Mouse (Mus musculus): ENCODE data around the gene H2afx. TPM values are rescaled to one million over a fixed set of nuclear protein-coding genes. Genes with fewer than 3 reads are reported as not detected.

Gene H2afx
- polyA plus RNA-seq, 1 experiment from 2014 or later: 121 TPM

DNA sequence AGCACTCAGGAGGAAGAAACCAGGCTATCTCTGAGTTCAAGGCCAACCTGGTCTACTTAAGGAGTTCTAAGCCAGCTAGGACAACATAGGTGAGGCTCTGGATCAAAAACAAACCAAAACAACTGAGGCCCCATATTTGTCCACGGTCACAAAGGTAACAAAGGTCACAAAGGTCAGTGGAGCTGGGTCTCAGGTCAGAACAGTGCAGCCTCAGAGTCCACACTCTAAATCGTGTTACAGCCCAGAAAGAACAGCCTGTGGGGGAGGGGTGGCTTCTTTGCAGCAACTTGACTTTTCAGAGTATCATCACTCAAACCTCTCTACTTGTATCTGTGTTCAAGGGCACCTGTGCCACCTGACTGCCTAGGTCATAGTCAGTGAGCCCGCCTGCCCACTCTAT lies 24.7 kb upstream of the H2afx start:
- Histone ChIP-seq H3K27ac (no peak overlapping the region), H3K4me1 (peaks cover 2% of the 10 kb centered on the region), H3K9me3 (no peaks in the 10 kb centered on the region), H3K4me2 (no peak overlapping the region), H3K4me3 (no peak overlapping the region), H3K27me3 (replicated peaks) (0 out of 2 replicates have a peak, but pooled peaks cover 4% of the 10 kb centered on the region), H3K36me3 (replicated peaks) (peaks cover 16% of the 10 kb centered on the region), H3K9ac (no peak overlapping the region)
- WGBS: 64% methylated on average over 3 of the region's 3 CpGs
- no peak for ATAC-seq (replicated peaks)

DNA sequence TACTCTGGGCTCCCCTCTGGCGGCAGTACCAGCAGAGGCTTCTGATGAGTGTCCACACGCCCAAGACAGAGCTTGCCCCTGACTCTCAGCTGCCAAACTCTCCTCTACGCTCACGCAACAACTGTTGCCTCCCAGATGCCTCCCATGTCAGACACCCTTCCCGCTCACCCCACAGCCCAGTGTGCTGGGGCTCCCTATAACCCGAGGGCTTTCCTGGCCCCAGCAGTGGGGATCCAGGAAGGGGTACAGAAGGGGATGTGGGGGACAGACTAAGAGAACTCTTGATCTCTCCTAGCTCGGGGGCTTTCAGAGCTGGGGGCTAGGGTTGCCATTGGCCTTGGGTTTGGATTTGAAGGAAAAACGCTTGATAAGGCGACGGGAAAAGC lies 23.8 kb upstream of the H2afx start:
- no peak for ATAC-seq (replicated peaks)
- Histone ChIP-seq H3K9me3 (no peaks in the 10 kb centered on the region), H3K36me3 (replicated peaks) (peaks cover 24% of the 10 kb centered on the region), H3K27ac (0 out of 2 replicates have a peak overlapping the region, but pooled peaks have one; percentile 36), H3K9ac (no peak overlapping the region), H3K4me2 (no peak overlapping the region), H3K4me1 (no peaks in the 10 kb centered on the region), H3K4me3 (no peak overlapping the region), H3K27me3 (replicated peaks) (0 out of 2 replicates have a peak, but pooled peaks cover 4% of the 10 kb centered on the region)
- WGBS: 28% methylated on average over 10 of the region's 10 CpGs

DNA sequence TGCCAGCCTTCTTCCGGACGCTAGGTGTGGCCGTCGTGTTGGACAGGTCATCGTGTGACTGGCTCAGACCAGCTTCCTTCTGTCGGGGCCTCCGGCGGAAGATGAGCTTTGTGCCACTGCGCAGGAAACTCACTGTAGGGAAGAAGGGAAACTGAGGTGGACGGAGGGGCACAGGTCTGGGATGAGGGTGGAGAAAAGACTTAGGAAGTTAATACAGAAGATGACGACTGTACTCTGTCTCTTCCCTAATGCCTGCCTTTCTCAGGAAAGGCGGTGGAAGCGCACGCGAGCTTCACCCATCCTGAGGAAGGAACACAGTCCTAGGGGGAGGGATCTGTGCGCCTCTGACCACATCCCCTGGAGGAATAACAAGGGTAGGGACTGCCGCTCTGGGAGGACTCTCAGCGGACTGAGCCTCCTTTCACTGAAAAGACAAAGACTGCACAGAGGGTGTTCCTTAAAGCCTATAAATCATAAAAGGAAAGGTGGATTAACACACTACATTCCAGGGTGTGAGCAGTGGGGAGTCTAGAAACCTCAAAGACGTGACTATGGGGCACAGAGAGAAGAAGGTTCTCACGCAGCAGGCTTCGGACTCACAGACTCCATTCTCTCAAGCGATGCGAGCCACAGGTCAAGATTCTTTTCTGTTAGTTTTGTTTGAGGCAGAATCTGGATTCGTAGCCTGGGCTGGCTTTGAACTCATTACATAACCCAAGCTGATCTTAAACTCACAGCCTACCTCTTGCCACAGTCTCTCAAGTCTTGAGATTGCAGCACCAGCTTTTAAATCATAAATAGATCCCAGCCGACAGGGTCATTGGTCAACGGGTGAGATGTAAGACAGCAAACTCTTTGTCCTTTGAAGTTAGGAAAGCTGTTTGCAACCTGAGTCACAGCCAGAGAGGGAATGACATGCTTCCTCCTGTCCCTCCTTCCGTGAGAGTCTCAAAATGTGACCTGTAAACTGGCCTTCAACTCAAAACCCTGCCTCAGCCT lies 23.1 kb upstream of the H2afx start:
- no peaks in the 10 kb centered on the region for H3K9me3 ChIP-seq
- H3K4me2 ChIP-seq: no peak overlapping the region
- H3K27ac ChIP-seq: peak overlapping the region; percentile 36; the same call in 1 of the 2 replicates
- H3K9ac ChIP-seq: no peak overlapping the region
- H3K4me3 ChIP-seq: no peak overlapping the region
- peaks cover 28% of the 10 kb centered on the region for H3K36me3 ChIP-seq (replicated peaks)
- H3K4me1 ChIP-seq: no peaks in the 10 kb centered on the region
- 0 out of 2 replicates have a peak, but pooled peaks cover 4% of the 10 kb centered on the region for H3K27me3 ChIP-seq (replicated peaks)
- 7% methylated on average over 27 of the region's 27 CpGs for WGBS
- no peak for ATAC-seq (replicated peaks)

DNA sequence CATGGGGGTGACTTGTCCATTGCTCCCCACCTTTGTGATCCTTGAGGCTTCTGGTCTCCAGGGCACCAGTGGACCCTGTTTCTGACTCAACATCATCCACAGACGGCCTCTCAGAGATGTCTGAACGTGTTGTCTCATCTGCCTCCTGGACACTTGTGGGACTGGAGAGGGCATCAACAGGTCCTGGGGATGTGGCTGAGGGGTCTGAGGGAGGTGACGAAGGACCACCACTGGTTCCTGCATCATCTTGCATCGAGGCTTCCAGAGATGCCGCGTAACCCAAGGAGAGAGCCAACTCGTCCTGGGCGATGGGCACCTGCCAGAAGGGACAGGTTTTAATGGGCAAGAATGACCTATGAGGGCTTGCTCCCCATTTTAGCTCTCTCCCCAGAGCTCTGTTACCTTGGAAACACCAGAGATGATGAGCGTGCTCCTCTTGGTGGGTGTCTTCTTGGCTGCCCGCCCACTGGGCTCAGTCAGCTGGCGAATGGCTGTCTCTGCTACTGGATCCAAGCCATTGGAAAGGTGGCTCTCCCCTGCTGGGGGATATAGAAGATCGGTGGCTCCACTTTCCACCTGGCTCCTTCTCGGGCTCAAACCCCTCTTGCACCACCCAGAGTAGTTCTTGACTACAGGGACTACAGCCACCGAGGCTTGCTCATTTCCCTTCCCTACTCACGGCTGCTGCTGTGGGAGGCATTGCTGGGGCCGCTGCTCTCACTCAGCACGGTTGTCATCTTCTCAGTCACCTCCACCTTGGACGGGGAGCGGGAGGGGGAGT lies 20.8 kb upstream of the H2afx start:
- no peak for ATAC-seq (replicated peaks)
- no peak overlapping the region for H3K27ac ChIP-seq
- no peak overlapping the region for H3K4me2 ChIP-seq
- peaks cover 16% of the 10 kb centered on the region for H3K4me1 ChIP-seq
- no peak overlapping the region for H3K4me3 ChIP-seq
- H3K27me3 ChIP-seq (replicated peaks): 0 out of 2 replicates have a peak, but pooled peaks cover 4% of the 10 kb centered on the region
- no peaks in the 10 kb centered on the region for H3K9me3 ChIP-seq
- H3K9ac ChIP-seq: no peak overlapping the region
- 75% methylated on average over 19 of the region's 19 CpGs for whole genome bisulfite sequencing
- peaks cover 28% of the 10 kb centered on the region for H3K36me3 ChIP-seq (replicated peaks)

DNA sequence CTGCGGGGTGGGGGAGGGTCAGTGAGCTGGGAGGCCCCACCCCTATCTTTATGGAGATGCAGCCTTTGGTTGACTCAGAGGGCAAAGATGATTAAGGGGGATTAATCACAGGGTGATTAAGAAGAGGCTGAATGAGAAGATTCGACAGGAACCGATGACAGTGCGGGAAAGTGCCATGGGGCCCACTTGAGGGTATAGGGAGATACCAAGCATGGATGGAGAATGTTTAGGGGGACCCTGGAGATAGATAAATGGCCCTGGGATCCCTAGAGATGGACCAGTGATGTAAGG lies 20.3 kb upstream of the H2afx start:
- 52% methylated on average over 4 of the region's 4 CpGs for WGBS
- no peak for ATAC-seq (replicated peaks)

DNA sequence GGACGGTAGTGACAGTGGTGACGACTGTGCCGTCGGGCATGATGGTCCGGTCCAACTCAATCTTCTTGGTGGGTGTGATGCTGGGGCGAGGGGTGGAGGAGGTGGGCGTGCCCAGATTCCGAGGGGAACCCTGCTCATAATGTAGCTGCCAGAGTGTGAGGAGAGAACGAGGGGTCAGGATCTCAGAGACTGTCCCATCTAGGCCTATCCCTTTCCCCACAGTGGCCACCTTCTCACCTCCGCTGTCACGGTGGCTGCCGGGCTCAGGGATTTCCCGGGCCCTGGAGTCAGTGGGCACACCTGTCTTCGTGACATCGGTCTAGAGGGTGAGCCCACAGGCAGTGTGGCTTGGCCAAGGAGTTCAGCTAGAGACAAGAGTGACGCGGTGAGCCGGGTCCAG lies 19.6 kb upstream of the H2afx start:
- no peak overlapping the region for H3K4me3 ChIP-seq
- H3K27me3 ChIP-seq (replicated peaks): 0 out of 2 replicates have a peak, but pooled peaks cover 4% of the 10 kb centered on the region
- peaks cover 28% of the 10 kb centered on the region for H3K36me3 ChIP-seq (replicated peaks)
- 93% methylated on average over 18 of the region's 18 CpGs for WGBS
- no peak overlapping the region for H3K4me2 ChIP-seq
- no peak overlapping the region for H3K9ac ChIP-seq
- H3K4me1 ChIP-seq: peaks cover 25% of the 10 kb centered on the region
- ATAC-seq (replicated peaks): no peak
- H3K9me3 ChIP-seq: no peaks in the 10 kb centered on the region
- no peak overlapping the region for H3K27ac ChIP-seq

More for the DNA sequence above, 20.3 kb upstream of the H2afx start:
- peaks cover 22% of the 10 kb centered on the region for H3K4me1 ChIP-seq
- H3K4me3 ChIP-seq: no peak overlapping the region
- no peak overlapping the region for H3K9ac ChIP-seq
- H3K36me3 ChIP-seq (replicated peaks): peaks cover 28% of the 10 kb centered on the region
- H3K27me3 ChIP-seq (replicated peaks): 0 out of 2 replicates have a peak, but pooled peaks cover 4% of the 10 kb centered on the region
- H3K9me3 ChIP-seq: no peaks in the 10 kb centered on the region
- H3K27ac ChIP-seq: no peak overlapping the region
- no peak overlapping the region for H3K4me2 ChIP-seq

DNA sequence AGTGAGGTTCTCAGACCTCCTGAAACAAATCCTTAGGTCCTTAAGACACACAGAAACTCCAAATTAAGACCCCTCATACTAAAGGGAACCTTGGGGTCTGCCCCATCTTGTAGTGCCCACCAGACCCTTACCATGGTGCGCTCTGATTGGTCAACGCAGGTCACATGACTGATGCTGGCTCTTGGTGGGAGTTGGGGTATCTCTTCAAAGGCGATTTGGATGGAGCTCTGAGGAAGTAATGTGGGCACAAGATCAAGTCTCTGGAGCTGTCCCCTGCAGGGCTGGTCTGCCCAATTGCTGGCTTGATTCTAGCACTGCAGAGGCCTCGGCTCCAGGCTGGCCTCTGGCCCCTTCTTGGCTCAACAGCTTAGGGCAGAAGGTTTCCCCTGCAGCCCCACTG lies 17.0 kb upstream of the H2afx start:
- Histone ChIP-seq H3K9me3 (no peaks in the 10 kb centered on the region), H3K4me1 (peaks cover 34% of the 10 kb centered on the region), H3K27me3 (replicated peaks) (no peaks in the 10 kb centered on the region), H3K4me2 (peak overlapping the region; percentile 97; the same call in 1 of the 2 replicates), H3K27ac (no peak overlapping the region), H3K4me3 (no peak overlapping the region), H3K9ac (0 out of 2 replicates have a peak overlapping the region, but pooled peaks have one; percentile 89), H3K36me3 (replicated peaks) (peaks cover 24% of the 10 kb centered on the region)
- ATAC-seq (replicated peaks): no peak
- 68% methylated on average over 4 of the region's 4 CpGs for WGBS

DNA sequence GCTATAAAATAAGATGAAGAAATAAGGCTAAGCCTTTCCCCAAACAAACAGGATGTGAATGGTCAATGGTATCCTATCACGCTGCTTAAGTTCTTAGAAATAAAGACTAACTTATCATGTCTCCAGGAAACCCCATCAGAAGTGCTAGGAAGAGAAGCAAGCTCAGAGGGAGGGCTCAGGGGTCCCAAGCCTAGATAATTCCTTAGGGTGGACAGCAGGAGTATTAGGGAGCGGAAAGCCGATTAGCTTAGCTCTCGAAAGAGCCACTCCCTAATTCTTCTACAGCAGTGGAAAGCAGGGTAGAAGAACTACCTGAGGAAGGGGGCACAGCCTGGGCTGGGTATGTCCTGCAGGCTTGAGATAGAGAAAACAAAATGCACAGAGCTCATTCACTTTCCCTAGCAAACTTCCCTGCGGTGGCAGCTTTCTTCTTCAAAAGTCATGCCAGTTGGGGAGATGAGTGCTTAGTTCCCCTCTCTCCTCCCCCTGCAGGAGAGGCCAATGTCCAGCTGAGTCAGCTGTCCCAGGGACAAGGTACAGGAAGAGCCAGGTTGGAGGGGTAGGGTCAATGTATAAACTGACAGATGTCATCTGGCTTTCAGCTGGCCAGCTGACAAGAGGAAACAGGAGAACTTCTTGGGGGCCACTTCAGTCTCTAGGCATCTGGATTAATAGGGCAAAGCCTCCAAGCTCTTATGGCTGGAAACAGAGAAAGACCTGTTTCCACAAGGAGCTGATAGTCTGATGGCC lies 16.2 kb upstream of the H2afx start:
- Histone ChIP-seq H3K4me3 (peak overlapping the region; percentile 88), H3K4me2 (peak overlapping the region; percentile 97), H3K27ac (no peak overlapping the region), H3K36me3 (replicated peaks) (peaks cover 17% of the 10 kb centered on the region), H3K27me3 (replicated peaks) (no peaks in the 10 kb centered on the region), H3K4me1 (peaks cover 34% of the 10 kb centered on the region), H3K9me3 (no peaks in the 10 kb centered on the region), H3K9ac (peak overlapping the region; percentile 89)
- ATAC-seq (replicated peaks): no peak
- 39% methylated on average over 5 of the region's 5 CpGs for WGBS

DNA sequence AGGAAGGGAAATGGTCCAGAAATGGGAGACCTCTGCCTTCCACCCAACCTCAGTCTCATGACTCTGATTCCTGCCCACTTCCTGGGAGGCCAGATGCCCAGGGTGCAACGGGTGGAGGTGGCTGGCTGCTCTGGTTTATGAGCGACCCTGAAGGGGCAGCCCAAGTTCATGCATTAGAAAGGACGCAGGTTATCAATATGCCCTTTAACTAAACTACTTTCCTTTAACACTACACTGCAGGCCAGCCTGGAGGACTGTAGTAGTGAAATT lies 15.7 kb upstream of the H2afx start:
- Histone ChIP-seq H3K27me3 (replicated peaks) (no peaks in the 10 kb centered on the region), H3K9me3 (no peaks in the 10 kb centered on the region), H3K27ac (no peak overlapping the region), H3K9ac (peak overlapping the region; percentile 89), H3K36me3 (replicated peaks) (peaks cover 12% of the 10 kb centered on the region), H3K4me1 (peaks cover 34% of the 10 kb centered on the region), H3K4me3 (peak overlapping the region; percentile 88), H3K4me2 (peak overlapping the region; percentile 97)
- 30% methylated on average over 3 of the region's 3 CpGs for WGBS
- no peak for ATAC-seq (replicated peaks)

DNA sequence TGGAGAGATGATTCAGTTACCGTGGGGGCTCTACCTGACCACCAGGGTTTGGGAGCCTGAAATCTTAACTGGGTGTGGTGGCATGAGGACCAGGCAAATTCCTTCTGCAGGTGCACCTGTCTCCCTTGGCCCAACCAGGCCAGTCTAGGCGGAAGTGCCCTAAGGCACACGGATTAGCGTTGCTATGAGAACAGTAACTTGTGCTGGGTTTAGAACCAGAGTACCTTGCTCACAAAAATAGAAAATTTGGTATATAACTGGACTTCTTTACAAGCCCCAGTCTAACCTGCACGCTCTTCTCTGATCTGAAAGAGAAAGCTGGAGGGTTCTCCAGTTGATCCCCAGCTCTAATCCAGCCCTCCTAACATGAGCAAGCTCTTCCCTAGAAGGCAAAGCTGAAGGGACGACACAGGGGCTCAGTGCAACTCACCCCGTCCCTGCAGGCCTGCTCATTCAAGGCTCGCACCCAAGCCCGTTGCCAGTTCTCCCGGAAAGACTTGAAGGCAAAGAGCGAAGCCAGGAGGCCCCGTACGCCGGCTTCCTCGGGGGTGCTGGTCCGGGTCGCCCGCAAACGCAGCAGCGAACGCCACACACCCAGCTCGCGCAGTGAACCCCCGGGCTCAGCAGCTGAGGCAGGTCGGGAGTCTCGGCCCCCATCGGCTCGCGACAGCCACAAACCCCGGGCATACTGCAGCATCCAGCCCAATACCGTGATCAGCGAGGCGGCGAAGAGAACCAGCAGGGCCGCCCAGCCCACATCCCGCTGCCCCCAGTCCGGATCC lies 15.2 kb upstream of the H2afx start:
- peak; percentile 34 for ATAC-seq (replicated peaks)
- H3K9me3 ChIP-seq: no peaks in the 10 kb centered on the region
- WGBS: 2% methylated on average over 37 of the region's 37 CpGs
- peak overlapping the region; percentile 89 for H3K9ac ChIP-seq
- H3K36me3 ChIP-seq (replicated peaks): peaks cover 12% of the 10 kb centered on the region
- peak overlapping the region; percentile 88 for H3K4me3 ChIP-seq
- H3K4me1 ChIP-seq: peaks cover 34% of the 10 kb centered on the region
- peak overlapping the region; percentile 97 for H3K4me2 ChIP-seq
- peak overlapping the region; percentile 85 for H3K27ac ChIP-seq
- no peaks in the 10 kb centered on the region for H3K27me3 ChIP-seq (replicated peaks)
